Mouse (Mus musculus) left cerebral cortex, postnatal 14 days (tissue): ENCODE data around the gene Hectd4. TPM values are rescaled to one million over a fixed set of nuclear protein-coding genes. Genes with fewer than 3 reads are reported as not detected.

Source experiments
- DNase-seq, 2 experiments: peaks; one replicate each; pipeline ENCODE4 v3.0.0; 2021 to 2022; ENCODE audit warnings: low spot score in 2 of 2, mixed read lengths in 1 of 2
- intact Hi-C: fragments of 180-260 bp; cut with DNase I; formaldehyde crosslinking; loops from one replicate; pipeline ENCODE4 v1.15.1; 2025
- total RNA-seq, 2 experiments: library from RNA; stranded (reverse); gene quantifications; 2 replicates each; pipeline ENCODE4 v1.2.3; 2021

Gene Hectd4
- total RNA-seq, 2 experiments from 2014 or later, result 223 to 227 TPM

DNA sequence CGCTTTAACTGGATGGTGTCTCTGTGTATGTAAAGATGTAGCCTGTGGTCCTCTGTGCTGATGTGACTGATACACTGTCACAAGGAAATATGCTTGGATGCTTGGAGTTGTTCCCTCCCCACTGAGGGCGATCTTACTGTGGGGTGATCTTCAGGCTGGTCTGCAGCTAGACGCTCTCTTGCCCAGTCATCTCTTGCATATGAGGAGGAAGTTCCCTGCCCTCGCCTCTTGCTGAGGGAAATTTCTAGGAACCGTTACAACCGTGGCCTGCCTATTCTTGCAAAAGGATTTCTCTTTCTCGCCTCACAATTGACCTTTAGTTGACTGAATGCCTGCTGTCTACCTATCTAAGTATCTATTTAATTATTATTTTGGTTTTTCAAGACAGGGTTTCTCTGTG is 35.0 kb downstream of the Hectd4 start:
- no peak for DNase-seq
- intact Hi-C loops, result no loop called here

DNA sequence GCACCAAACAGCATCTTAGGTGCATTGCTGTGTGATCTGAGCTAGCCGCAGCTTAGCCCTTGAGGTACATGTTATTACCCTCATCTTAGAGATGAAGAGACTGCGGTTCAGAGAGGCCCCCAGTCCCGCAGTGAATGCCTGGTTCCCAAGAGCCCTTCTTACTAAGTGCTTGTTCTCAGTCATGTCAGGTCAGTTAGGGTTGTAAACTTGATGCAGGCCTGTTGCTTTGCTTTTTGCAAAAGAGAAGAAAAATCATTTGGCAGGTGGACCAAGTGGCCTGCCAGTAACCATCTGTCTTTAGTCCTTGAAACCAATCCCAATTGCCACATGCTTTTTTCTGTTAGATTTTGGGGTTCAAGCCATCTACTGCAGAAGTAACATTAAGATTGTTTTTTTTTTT is 41.8 kb downstream of the Hectd4 start:
- DNase-seq, result no peak
- intact Hi-C loops, result no loop called here

DNA sequence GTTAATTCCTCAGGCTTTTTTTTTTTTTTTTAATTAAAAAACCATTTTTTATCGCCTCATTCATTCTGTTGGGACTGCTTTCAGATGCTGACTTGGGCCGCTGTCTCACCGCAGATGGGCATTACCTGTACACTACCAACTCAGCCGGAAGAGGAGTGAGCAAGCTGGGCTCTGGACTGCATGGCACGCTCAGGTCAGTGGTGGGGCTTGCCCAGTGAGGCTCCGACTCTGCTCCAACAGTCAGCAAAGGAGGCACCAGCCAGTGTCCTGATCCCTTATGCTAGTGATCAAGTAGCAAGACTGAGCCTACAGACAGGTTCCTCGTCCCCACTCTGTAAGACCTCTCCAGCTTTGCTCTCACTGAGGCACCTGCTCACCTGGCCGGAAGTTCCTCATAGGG is 42.4 kb downstream of the Hectd4 start:
- intact Hi-C loops, result no loop called here

DNA sequence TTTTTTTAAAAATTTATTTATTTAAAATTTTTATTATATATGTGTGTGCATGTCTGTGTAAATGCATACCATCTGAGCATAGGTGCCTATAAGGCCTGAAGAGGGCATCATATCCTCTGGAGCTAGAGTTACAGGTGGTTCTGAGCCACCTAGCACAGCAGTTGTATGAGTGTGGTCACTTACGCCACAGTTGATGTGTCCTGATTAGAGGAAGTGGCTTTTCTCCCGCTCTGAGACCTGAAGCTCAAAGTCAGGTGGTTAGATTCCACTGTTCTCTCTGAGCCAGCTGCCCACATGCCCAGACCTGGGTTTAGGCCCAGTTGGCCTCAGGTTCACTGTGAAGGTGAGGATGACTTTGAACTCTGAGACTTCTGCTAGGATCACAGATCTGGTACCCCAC is 44.6 kb downstream of the Hectd4 start:
- intact Hi-C loops, result no loop called here

More for the DNA sequence above, 42.4 kb downstream of the Hectd4 start:
- DNase-seq, result no peak

DNA sequence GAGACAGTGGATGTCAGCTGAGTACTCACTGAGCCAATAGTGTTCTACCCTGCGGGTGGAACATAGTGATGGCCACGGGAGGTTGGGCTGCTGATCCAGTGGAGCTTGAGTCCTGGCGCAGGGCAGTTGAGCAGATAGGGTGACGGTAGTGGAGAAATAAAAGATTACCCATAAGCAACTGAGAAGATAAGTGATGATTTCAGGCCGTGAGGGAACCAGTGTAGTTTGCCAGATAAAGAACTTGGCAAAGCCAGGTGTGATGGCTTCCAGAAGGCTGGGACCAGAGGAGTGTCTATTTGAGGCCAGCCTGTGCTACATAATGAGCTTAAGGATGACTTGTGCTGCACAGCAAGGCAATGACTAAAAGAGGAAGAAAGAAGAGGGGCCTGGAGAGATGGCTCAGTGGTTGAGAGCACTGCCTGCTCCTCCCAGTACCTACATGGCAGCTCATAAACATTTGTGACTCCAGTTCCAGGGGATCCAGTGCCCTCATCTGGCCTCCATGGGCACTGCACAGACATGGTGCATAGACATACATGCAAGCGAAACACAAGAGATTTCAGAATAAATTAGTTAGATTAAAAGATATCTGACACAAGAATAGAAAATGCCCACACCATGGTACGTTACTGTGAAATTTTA is 46.8 kb downstream of the Hectd4 start:
- peak; percentile 69 to 82 for DNase-seq
- intact Hi-C loops, result loop anchor here (5.0 kb wide), 1 partner anchor 45 kb away; the partner anchor contains the start of gene Hectd4

More for the DNA sequence above, 44.6 kb downstream of the Hectd4 start:
- DNase-seq, result no peak

DNA sequence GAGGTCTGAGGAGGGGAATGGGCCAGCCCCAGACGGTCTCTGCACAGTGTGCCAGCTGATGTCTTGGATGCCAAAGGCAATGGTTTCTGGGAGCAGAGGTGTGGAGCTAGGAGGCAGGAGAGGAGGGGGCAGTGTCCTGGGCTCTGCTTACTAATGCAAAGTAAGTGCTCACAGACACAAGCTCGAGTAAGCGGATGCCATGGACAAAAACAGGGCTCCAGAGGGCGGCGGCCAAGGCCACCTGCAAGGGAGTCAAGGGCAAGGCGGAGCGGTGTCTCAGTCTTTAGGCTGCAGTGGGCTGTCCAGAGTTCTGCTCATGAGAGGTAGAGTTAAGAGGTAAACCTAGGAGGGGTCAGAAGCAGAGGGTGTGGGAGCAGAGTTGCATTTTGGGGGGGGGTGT is 51.0 kb downstream of the Hectd4 start:
- intact Hi-C loops, result no loop called here
- DNase-seq, result no peak

DNA sequence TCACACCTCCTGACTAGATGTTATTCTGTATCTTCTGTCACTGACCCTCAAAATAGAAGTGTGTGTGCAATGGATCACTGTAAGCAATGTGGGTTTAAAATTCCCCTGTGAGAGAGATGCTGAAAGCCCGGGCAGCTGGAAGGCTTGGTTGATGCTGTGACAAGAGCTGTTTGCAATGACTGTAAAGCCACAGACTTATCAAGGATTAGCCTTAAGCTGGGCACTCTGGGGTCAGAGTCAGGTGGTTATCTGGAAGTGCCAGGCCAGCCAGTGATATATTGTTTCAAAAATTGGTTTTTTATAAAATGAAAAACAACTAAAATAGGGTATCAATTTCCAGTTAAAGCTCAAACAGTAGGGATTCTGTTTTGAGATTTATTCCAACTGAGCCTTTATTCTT is 56.8 kb downstream of the Hectd4 start:
- no peak for DNase-seq
- intact Hi-C loops, result no loop called here

DNA sequence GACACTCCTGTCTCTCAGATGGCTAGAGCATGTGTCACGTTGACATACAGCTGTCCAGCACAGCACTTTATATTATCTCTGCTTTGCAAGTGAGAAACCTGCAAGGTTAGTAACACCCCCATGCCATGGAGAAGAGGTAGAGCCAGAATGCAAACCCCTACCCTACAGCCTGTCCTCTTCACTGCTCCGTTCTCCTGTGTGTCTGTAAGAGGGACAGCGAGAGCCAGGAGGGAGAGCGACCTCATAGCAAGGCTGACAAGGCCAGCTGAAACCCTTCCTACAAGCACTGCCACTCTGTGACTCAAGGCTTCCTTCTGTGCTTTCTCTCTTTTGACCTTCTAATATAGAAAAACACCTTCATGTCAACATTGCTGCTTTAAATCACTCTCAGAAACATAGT is 60.4 kb downstream of the Hectd4 start:
- intact Hi-C loops, result no loop called here
- no peak for DNase-seq

DNA sequence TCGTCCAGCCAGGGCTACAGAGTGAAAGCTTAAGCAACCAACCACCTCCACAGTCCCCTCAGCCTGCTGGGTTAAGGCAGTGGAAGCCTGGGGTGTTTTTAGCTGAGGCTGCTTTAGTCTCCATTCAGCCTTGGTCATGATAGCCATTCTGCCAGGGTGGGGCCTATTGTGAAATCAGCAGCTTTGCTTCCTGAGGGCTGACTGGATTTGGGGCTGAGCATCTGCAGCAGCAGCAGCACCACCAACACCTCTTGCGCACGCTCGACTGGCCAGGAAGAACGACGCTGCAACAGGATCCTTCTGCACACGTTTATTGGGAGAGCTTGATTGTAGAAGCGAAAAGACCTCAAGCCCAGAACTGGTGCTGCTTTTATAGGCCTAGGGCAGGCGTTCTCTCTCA is 63.0 kb downstream of the Hectd4 start:
- intact Hi-C loops, result no loop called here
- DNase-seq, result no peak

DNA sequence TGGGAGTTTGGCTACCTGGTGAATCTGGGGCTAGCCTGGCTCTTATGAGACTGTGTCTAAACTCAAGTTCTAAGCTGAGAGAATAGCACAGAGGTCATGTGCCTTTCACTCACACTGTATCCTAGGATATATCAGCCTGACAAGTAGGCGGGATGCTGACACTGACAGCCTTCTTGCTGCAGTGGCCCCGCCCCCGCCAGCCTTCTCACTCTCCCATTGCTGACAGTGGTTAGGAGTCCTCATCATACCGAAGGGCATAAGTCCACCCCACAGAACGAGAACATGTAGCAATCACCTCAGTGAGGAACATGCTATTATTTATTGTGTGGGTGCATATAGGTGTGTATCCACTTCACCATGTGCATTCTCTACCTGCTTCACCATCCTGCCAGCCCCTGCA is 64.8 kb downstream of the Hectd4 start:
- DNase-seq, result no peak
- intact Hi-C loops, result no loop called here

DNA sequence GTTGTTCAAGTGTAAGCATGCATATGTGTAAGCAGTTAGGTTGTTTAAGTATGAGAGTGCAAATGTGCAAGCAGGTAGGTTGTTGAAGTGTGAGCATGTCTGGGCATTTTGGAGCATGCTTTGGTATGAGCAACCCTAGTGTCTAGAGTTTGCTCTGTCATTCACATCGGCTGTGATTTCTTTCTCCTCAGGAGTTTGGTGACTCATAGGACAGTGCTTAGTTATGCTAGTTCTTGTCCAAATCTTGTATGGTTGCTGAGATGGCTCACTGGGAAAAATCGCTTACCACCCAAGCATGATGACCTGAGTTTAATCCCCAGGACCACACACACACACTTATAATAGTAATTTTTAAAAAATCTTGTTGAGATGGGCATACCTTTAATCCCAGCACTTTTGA is 67.2 kb downstream of the Hectd4 start:
- intact Hi-C loops, result no loop called here
- DNase-seq, result no peak

DNA sequence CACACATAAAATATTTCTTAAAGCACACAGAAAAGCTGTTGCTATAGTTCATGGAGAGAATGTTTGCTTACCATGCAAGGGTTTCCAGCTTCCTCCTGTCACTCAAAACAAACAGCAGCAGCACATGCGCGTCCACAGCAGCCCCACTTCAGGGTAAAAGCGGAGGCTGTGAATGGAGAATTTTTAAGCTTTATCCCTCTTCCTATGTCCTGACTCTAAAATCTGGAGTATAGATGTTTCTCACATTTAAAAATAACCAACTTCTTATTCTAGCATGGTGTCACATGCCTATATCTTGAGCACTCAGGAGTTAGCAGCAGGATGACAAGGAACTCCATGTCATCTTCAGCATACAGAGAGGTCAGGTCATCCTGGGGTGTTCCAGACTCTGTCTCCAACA is 70.3 kb downstream of the Hectd4 start:
- DNase-seq, result no peak
- intact Hi-C loops, result loop anchor here (10.0 kb wide), 1 partner anchor 75 kb away; no protein-coding TSS in a partner anchor

DNA sequence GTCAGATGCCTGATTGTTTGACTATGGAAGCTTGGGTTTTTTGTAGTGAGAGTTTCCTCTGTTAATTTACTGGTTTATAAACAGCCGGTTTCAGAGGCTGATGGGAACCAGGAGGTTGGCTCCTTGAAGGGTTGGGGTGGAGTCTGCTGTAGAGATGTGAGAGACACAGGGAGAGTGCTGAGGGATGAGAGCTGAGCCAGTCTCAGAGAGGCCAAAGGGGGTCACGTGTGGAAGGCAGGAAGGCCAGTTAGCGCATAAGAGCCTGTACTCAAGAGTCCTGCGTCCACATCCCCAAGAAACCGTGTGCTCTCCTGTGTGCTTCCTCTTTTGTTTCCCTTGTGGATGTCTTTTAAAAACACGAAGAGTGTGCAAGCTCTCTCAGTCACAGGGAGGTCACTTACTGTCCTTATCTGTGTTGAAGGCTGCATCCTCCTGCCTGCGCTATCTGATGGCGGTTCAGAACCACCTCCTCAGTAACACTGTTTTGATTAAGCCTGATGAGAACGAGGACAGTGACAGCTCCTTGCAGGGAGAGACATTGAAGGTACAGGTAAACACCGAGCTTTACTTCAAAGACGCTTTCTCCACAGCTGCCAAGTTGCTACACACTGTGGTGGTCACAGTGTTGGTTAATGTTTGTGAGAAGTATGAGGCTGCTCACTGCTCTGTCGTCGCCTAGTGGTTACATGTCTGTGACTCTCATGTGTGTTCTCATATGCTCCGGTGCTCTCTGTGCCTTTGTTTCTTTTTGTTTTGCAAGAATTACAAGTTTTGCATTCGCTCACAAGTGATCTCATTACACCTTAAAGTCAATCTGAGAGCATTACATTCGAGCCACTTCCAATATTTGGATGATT is 72.5 kb downstream of the Hectd4 start:
- intact Hi-C loops, result loop anchor here (10.0 kb wide), 1 partner anchor 78 kb away; no protein-coding TSS in a partner anchor
- no peak for DNase-seq

DNA sequence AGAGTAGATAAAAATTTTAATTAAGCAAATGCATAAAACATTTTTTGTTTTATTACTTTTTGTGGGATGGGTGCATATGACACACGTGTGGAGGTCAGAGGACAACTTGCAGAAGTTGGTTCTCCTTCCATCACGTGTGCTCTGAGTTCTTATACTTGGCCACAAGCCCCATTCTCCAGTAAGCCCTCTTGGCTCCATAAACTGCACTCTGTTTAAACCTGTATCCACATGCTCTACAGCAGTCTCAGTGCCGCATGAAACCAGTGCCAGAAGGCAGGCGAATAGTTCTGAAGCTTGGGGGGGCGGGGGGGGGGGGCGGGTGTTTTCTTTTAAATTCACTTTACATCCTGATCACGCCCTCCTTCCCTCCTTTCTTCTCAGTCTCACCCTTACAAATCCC is 85.0 kb downstream of the Hectd4 start:
- intact Hi-C loops, result no loop called here

DNA sequence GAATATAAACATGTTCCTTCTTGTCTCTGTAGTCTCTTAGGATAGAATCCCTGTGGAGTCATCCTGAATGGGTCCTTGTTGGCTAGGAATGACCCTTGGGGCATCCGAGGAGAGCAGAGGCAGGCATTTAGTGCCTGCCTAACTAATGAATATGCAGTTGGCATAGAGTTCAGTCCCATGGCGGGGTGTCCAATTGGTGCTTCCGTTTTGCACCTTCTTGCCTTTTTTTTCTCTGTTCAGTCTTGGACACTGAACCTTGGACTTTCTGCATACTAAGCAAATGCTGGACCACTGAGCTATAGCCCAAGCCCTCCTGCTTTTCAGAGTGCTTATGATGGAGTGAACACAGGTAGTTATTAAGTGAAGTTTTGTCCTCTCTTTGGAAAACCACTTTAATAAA is 87.6 kb downstream of the Hectd4 start:
- no peak for DNase-seq
- intact Hi-C loops, result no loop called here

More for the DNA sequence above, 85.0 kb downstream of the Hectd4 start:
- no peak for DNase-seq

DNA sequence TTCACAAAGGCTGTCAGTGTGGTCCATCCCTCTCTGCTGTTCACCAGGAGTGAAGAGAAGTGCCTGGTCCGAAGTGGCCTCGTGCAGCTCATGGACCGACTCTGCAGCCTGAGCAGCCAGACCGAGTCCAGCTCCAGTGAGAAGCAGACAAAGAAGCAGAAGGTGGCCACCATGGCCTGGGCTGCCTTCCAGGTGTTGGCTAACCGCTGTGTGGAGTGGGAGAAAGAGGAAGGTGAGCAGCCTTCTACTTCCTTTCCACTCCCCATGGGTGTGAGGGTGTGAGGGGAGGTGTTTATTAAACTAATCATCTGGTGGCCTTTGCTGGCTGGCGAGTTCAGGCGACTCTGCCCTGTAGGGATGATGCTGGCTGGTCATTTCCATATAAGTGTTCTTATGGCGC is 91.6 kb downstream of the Hectd4 start:
- intact Hi-C loops, result loop anchor here (5.0 kb wide), 1 partner anchor 51 kb away; no protein-coding TSS in a partner anchor
- DNase-seq, result no peak

DNA sequence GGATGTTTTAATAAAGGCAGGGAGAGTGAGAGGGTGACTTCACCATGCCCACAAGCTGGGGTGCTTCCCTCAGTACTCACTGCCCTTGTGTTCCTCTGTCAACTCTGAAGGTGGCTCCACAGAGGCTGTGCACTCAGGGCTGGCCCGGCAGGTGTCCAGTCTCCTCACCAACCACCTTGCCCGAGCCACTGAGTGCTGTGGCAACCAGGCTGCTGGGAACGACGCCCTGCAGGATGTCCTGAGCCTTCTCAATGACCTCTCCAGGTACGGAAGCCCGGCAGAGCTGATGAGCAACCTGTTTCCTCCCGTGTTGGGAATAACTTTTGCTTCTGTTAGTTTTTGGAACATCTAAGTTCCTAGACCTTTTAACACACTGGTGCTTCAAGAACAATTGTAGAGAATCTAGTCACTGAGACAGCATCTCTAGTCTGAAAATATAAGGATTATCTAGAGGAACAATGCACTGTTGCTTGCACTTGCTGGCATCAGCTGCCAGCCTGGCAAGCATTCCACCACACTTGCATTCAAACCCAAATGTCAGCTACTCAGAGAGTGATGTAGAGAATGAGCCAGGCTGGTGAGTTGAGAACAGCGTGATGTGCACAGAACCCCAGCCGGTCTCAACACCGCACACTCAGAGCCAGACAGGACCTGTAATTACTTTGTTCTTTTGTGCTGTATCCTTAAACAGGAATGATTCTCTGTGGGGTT is 93.9 kb downstream of the Hectd4 start:
- intact Hi-C loops, result loop anchor here (5.0 kb wide), 1 partner anchor 48 kb away; no protein-coding TSS in a partner anchor
- peak; percentile 36 to 62 for DNase-seq

DNA sequence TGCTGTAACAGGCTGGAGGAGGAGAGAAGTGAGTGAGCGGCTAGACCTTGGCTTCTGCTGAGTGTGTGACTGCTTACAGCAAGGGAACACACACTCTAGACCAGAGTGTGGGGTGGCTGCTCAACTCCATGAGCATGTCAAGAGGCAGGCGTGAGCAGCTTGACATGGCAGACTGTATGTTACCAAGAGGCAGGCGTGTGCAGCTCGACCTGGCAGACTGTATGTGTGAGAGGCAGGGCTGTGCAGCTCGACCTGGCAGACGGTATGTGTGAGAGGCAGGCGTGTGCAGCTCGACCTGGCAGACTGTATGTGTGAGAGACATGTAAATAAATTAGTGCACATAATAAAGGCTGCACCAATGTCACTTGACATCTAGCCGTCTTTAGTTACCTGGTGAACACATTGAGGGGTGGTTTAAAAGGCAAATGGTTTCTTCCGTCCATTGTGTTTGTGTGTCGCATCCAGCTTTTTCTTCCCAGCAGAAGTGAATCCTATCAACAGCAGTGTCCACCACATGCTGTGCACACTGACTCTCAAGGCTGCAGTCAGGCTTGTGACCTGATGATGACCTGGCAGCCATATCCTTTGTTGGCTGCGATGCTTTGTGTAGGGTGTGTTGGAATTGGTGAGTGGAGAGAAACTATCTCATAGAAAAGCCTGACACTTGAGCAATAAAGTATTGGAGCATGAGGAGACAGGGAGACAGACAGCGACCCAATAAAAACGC is 106.2 kb downstream of the Hectd4 start:
- intact Hi-C loops, result no loop called here
- DNase-seq, result no peak

DNA sequence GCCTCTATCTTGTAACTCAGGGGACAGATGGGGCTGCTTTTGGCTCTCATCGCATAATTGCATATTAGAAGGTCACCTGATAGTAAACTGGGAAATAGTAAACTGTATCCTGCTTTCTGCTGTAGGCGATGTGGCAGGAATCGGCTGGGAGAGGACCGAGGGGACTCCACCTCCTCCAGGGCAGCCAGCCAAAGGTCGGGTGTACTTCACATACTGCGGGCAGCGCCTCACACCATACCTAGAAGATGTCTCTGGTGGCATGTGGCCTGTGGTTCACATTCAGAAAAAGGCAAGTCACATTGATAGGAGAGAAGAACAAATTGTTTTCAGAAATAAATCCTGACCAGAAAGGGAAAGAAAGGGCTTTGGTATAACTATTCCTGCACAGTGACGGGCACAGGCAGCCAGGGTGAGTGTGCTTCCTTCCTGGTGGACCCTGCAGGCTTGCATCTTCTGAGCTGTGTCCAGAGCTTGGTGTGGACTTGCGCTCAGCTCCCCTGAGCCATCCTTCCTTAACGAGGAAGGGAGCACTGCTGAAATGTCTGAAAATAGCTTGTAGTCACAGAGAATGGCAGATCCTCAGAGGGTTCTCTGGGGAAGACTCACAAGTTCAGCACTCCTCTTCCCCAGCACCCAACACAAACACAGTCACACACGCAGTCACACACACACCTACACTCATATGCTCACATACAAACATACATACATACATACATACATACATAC is 109.5 kb downstream of the Hectd4 start:
- peak in 1 of 2 experiments; percentile 41 for DNase-seq
- intact Hi-C loops, result no loop called here
